Mouse (Mus musculus) heart, postnatal 25 days (tissue): ENCODE measurements at regions not wholly inside any gene's neighbourhood (a gene's known extent, or its start where the extent isn't known, plus 50 kb on each side); places are given as distances from the start of the nearest gene placed in this dataset.
A peak's percentile ranks its signal among the peaks of the same experiment; 100 is the strongest.

Experiments used
- DNase-seq: peaks from one replicate; pipeline ENCODE4 v3.0.0; 2022; ENCODE audit warnings: low spot score
- intact Hi-C: fragments of 180-260 bp; cut with DNase I; formaldehyde crosslinking; loops from one replicate; pipeline ENCODE4 v1.15.1; 2025

DNA sequence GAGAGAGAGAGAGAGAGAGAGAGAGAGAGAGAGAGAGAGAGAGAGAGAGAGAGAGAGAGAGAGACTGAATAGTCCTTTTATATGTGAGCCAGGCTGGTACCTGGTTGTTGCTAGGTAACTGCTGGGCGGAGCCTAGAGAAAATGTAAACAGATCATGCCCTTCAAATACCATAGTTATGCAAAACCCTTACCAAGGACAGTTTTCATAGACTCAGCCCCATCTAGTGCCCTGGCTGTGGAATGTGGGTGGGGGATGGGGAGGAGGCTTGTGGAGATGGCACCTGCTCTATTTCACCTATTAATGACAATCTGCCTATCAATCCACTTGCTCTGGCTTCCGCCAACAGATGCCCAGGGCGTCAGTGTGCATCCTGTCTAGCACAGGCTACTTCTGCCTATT, 327.6 kb downstream of the Pmp22 start:
- intact Hi-C loops: no loop called here
- DNase-seq: no peak

GRCm38 (mm10) chr11:63457250-63457649, 328.5 kb downstream of the Pmp22 start:
- intact Hi-C loops: no loop called here
- DNase-seq: no peak

DNA sequence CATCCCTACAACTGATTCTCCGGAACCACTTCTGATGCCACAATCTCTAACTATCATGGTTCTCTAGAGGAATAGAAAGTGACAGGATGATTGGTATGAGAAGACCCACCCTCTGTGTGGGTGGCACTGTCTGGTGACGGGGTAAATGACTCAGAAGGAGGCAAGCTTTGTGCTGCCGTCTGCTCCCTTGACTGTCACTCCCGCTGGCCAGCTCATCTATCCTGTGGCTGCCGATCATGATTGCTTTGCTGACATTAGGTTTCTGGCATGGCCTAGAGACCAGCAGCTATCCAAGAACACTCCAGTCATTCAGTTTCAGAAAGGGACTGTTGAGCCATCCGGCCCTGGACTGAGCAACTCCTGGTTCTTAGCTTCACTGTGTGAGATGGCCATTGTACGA, 331.4 kb downstream of the Pmp22 start:
- intact Hi-C loops: no loop called here
- no peak for DNase-seq

DNA sequence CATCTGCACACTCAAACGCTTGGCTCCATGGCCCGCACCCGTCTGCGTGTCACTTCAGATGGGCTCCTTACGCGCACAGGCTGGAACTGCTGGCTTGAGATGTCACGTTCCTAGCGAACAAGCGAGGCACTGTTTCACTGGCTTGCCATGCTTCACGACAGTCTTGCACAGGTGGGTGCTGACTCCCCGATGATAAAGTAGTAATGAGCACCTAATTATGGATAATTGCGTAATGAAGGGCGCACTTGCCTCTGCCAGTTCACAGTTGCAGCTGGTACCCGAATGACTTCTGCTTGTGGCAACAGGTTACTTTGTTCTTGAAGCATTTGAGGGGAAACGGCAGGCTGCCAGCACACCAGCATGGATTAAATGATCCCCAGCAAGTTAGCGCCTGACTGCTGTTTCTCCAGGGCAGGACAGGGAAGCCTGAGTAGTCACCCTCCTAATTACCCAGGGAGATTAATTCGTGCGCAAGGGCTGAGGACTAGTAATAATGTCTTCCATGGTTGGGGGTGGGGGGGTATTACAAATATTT, 335.1 kb downstream of the Pmp22 start:
- DNase-seq: no peak
- intact Hi-C loops: no loop called here

- no peak for DNase-seq
- intact Hi-C loops: no loop called here
Measured at GRCm38 (mm10) chr11:63465941-63466340, 337.2 kb downstream of the Pmp22 start.

DNA sequence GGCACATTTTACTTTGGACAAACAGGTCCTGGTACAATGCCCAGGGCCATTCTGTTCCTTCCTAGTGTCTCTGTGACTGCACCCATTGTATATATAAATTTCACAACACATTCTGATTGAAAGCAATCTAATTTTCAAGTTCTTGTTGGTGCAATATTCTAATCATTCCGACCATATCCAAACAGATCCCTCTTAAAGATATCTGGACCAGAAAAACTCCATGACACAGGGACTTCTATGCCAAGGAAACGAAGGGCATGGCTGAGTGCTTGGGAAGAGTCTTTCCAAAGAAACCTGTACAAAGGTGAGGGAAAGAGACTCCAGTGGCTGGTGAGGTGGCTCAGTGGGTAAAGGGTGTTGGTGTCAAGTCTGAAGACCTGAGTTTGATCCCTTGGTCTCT, 337.8 kb downstream of the Pmp22 start:
- no peak for DNase-seq
- intact Hi-C loops: no loop called here

DNA sequence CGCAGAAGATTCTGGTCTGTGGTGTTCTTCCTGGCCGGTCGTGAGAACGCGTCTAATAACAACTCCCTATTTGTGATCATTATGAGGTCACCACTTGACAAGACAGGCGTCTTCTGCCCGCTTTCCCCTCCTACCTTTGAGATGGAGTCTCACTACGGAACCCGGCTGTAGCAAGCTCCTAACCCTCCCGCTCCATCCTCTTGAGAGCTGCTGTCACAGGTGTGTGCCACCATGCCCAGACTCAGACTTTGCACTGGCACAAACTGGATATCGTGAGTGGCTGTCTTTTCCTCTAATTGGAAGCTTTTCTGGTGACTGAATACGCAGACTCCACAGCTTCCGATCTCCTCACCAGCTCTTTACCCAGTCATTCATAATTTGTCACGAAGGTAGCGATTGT, 346.0 kb downstream of the Pmp22 start:
- intact Hi-C loops: no loop called here
- DNase-seq: no peak

- DNase-seq: no peak
- intact Hi-C loops: no loop called here
Measured at GRCm38 (mm10) chr11:63481676-63482310, 353.0 kb downstream of the Pmp22 start.

- DNase-seq: no peak
- intact Hi-C loops: no loop called here
Measured at GRCm38 (mm10) chr11:63482593-63482992, 353.8 kb downstream of the Pmp22 start.

DNA sequence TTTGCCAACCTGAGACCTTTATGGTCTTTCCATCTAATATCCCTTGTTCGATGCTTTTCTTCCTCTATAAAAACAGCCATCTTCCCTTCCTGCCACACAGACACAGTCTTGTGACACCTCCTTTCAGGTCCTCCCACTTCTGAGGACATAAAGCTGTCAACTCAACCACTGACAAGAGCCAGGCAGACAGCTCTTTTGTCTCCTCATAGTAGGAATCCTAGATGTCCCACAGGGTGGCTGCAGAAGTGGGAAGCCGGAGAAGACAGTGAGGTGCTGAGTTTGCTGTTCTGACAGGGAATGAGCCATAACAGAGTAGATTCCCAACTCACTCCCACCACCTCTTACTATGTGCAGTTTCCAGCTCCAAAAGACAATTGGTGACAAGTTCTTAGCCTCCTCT, 358.4 kb downstream of the Pmp22 start:
- DNase-seq: no peak
- intact Hi-C loops: no loop called here

DNA sequence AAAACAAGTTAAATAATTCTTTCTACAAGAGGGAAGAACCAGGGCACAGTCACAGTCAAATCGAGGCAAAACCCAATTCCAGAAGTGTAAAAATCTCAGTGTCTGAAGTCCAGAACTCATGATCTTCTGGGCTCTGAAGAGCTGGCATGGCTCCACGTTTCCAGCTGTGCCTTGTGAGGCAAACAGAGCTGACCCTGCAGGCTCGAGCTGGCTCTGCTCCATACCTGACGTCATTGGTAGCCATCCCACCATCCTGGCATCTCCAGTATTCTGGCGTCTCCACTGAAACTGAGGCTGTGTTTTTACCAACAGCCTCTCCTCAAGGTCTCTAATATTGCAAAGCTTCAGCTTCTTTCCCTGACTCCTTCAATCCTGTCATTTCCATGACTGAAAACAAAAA, 373.4 kb downstream of the Pmp22 start:
- peak; percentile 31 for DNase-seq
- intact Hi-C loops: no loop called here

DNA sequence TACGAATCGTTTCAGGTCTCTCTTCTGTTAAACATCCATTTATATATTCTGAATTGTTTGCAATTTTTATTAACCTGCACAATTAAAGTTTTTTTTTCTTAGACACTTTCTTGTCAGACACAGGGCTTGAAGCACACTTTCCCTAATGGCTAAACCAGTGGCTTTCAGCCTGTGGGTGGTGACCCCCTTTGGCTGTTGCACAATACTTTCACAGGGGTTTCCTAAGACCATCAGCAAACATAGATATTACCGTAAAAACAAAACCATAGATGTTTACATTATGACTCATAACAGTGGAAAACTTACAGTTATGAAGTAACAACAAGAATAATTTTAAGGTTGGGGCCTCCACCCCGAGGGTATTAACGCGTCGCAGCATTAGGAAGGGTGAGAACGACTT, 378.6 kb downstream of the Pmp22 start:
- no peak for DNase-seq
- intact Hi-C loops: no loop called here

- DNase-seq: no peak
- intact Hi-C loops: no loop called here
Measured at GRCm38 (mm10) chr11:63508727-63509126, 379.9 kb downstream of the Pmp22 start.

GRCm38 (mm10) chr11:63510611-63511010, 381.8 kb downstream of the Pmp22 start:
- DNase-seq: no peak
- intact Hi-C loops: no loop called here

- intact Hi-C loops: no loop called here
- no peak for DNase-seq
Measured at GRCm38 (mm10) chr11:63514615-63515014, 385.8 kb downstream of the Pmp22 start.

DNA sequence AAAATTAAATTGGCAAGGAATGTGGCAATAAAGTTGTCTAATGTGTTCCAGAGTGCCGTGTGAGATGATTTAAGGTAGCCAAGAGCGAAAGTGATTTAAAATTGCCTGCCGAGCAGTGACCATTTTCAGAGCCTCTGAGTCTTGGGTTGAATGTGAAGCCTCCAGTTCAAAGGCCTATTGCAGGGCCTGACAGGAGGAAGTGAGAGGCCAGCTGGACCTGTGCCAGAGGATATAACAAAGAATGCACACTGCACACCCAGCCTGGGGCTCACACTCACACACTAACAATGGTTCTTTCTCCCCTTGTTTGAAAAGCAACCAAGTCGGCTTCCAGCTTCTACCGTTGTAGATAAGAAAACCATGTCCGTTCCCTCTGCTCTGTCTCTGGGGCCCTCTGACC, 390.1 kb downstream of the Pmp22 start:
- intact Hi-C loops: no loop called here
- DNase-seq: no peak

- no peak for DNase-seq
- intact Hi-C loops: no loop called here
Measured at GRCm38 (mm10) chr11:63524254-63524653, 395.5 kb downstream of the Pmp22 start.

- DNase-seq: no peak
- intact Hi-C loops: no loop called here
Measured at GRCm38 (mm10) chr11:63525431-63525830, 396.6 kb downstream of the Pmp22 start.

GRCm38 (mm10) chr11:63525956-63526355, 396.1 kb downstream of the Hs3st3b1 start:
- intact Hi-C loops: no loop called here
- no peak for DNase-seq

GRCm38 (mm10) chr11:63532752-63533151, 389.3 kb downstream of the Hs3st3b1 start:
- DNase-seq: no peak
- intact Hi-C loops: no loop called here

DNA sequence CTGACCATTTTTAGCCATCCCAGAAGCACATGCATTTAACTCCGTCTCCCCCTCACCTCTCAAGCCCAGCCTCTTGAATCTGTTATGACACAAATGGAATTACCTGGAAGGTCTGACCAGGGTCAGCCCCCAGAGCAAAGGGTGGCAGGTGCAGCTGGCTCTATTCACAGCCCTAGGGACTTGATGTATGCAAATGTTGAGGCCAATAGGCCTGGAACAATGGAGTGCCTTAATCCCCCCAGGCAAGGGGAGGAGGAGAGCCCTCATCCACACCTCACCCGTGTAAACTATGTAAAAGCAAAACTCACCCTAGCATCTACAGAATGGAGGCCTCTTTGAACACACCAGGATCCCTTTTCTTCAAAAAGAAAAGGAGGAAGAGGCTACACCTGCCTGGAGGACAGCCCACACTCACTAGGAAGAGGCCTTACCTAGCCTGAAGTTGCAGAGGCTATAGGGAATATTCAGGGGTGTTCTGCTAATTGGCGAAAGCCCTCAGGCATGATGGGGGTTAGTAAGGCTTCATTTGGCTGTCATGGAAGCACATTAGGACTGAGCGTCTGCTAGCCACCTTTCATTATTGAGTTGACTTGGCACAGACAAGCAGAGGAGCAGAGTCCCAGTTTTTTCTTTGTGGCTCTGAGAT, 388.4 kb downstream of the Hs3st3b1 start:
- no peak for DNase-seq
- intact Hi-C loops: no loop called here

- intact Hi-C loops: no loop called here
- no peak for DNase-seq
Measured at GRCm38 (mm10) chr11:63537693-63538092, 384.4 kb downstream of the Hs3st3b1 start.
